Mouse (Mus musculus) liver, embryonic 16.5 days (tissue): ENCODE measurements around the gene Ttc39d. TPM values are rescaled to one million over a fixed set of nuclear protein-coding genes. Genes with fewer than 3 reads are reported as not detected.

Source experiments
- ATAC-seq: fragments of 200-750 bp; cut with Nextera tagmentation; 2 replicates; pipeline ENCODE4 v1.8.0; 2017; ENCODE audit warnings: low read depth, mild to moderate bottlenecking, moderate number of reproducible peaks, moderate library complexity
- H3K27ac ChIP-seq: fragments of 300-500 bp; sonication (generic); 2 replicates; pipeline ENCODE4 v1.5.1; 2014; ENCODE audit warnings: mild to moderate bottlenecking, low read length
- H3K27me3 ChIP-seq: fragments of 300-500 bp; sonication (generic); 2 replicates; pipeline ENCODE4 v1.6.1; 2014; ENCODE audit warnings: low read depth, low read length, mixed read lengths; ENCODE audit not compliant: control insufficient read depth, insufficient read depth
- H3K36me3 ChIP-seq: fragments of 300-500 bp; sonication (generic); 2 replicates; pipeline ENCODE4 v1.6.1; 2014; ENCODE audit warnings: mild to moderate bottlenecking; ENCODE audit not compliant: control insufficient read depth, insufficient read depth
- H3K4me1 ChIP-seq: fragments of 300-500 bp; sonication (generic); 2 replicates; pipeline ENCODE4 v1.6.1; 2014; ENCODE audit warnings: low read depth, low read length, mixed read lengths; ENCODE audit not compliant: control insufficient read depth
- H3K4me2 ChIP-seq: fragments of 300-500 bp; sonication (generic); 2 replicates; pipeline ENCODE4 v1.6.1; 2014; ENCODE audit warnings: low read depth, low read length, mixed read lengths
- H3K4me3 ChIP-seq: fragments of 300-500 bp; sonication (generic); 2 replicates; pipeline ENCODE4 v1.5.1; 2014; ENCODE audit warnings: low read depth, mild to moderate bottlenecking, low read length
- H3K9ac ChIP-seq: fragments of 300-500 bp; sonication (generic); 2 replicates; pipeline ENCODE4 v1.6.1; 2014; ENCODE audit warnings: low read depth, low read length
- H3K9me3 ChIP-seq: fragments of 300-500 bp; sonication (generic); replicated peaks from 2 replicates; pipeline ENCODE4 v1.6.1; 2016; ENCODE audit warnings: low read length; ENCODE audit not compliant: control insufficient read depth
- WGBS: fragments of 180-500 bp; shearing (Covaris S2); extraction: QIAGEN DNeasy Blood & Tissue Kit; methylation state at CpG from one replicate; pipeline ENCODE4 v1.1.7; 2014; ENCODE audit not compliant: insufficient replicate concordance; 5-methylcytosine and 5-hydroxymethylcytosine counted together
- polyA plus RNA-seq: library from polyadenylated mRNA; unstranded; fragments of >200 nt; fragmentation: Nextera tagmentation; extraction: Ambion mirVana; gene quantifications from 2 replicates; pipeline ENCODE4 v1.2.1, GENCODE M21; 2015

Ttc39d gene
- polyA plus RNA-seq: not detected in 2 replicates

- H3K4me2 ChIP-seq: peak within 1 kb of the TSS; percentile 93
- H3K36me3 ChIP-seq: peaks cover 26% of the 10 kb centered on the region
- WGBS: under 1% methylated on average over 87 of the region's 95 CpGs
- H3K9me3 ChIP-seq: no peaks in the 10 kb centered on the region
- peak within 1 kb of the TSS; percentile 91 for H3K4me3 ChIP-seq
- ATAC-seq: peak; percentile 91
- H3K27me3 ChIP-seq: no peaks in the 10 kb centered on the region
- H3K27ac ChIP-seq: peak within 1 kb of the TSS; percentile 95
- peak within 1 kb of the TSS; percentile 93 for H3K9ac ChIP-seq
- peaks cover 6% of the 10 kb centered on the region for H3K4me1 ChIP-seq
Observed at GRCm38 (mm10) chr17:80206671-80207581, at the start of gene Ttc39d, which contains the start of gene Srsf7. Gene Ttc39d, plus strand, starts transcription at chr17:80207460. Gene Srsf7, minus strand, starts transcription at chr17:80207307.

GRCm38 (mm10) chr17:80157489-80157888 lies 49.8 kb upstream of the Ttc39d start:
- H3K27ac ChIP-seq: no peak overlapping the region
- H3K27me3 ChIP-seq: no peaks in the 10 kb centered on the region
- H3K36me3 ChIP-seq: no peaks in the 10 kb centered on the region
- no peak for ATAC-seq
- H3K4me1 ChIP-seq: no peaks in the 10 kb centered on the region
- H3K9me3 ChIP-seq: no peaks in the 10 kb centered on the region
- H3K9ac ChIP-seq: no peak overlapping the region
- 50% methylated on average over 6 of the region's 6 CpGs for WGBS
- H3K4me3 ChIP-seq: no peak overlapping the region
- H3K4me2 ChIP-seq: no peak overlapping the region

GRCm38 (mm10) chr17:80160454-80160853 lies 46.8 kb upstream of the Ttc39d start:
- no peaks in the 10 kb centered on the region for H3K9me3 ChIP-seq
- 61% methylated on average over 5 of the region's 5 CpGs for WGBS
- no peak overlapping the region for H3K9ac ChIP-seq
- no peaks in the 10 kb centered on the region for H3K4me1 ChIP-seq
- no peaks in the 10 kb centered on the region for H3K27me3 ChIP-seq
- no peak overlapping the region for H3K4me3 ChIP-seq
- ATAC-seq: peak; percentile 54
- no peaks in the 10 kb centered on the region for H3K36me3 ChIP-seq
- no peak overlapping the region for H3K27ac ChIP-seq
- no peak overlapping the region for H3K4me2 ChIP-seq

GRCm38 (mm10) chr17:80163991-80164390 lies 43.3 kb upstream of the Ttc39d start:
- H3K4me1 ChIP-seq: no peaks in the 10 kb centered on the region
- no peaks in the 10 kb centered on the region for H3K9me3 ChIP-seq
- ATAC-seq: no peak
- no peak overlapping the region for H3K9ac ChIP-seq
- no peaks in the 10 kb centered on the region for H3K27me3 ChIP-seq
- H3K27ac ChIP-seq: no peak overlapping the region
- H3K36me3 ChIP-seq: no peaks in the 10 kb centered on the region
- H3K4me3 ChIP-seq: no peak overlapping the region
- H3K4me2 ChIP-seq: no peak overlapping the region
- 60% methylated on average over 8 of the region's 8 CpGs for whole genome bisulfite sequencing

GRCm38 (mm10) chr17:80165741-80166140 lies 41.5 kb upstream of the Ttc39d start:
- H3K4me3 ChIP-seq: no peak overlapping the region
- H3K9ac ChIP-seq: no peak overlapping the region
- H3K4me2 ChIP-seq: no peak overlapping the region
- WGBS: 39% methylated on average over 6 of the region's 6 CpGs
- H3K27me3 ChIP-seq: no peaks in the 10 kb centered on the region
- no peak overlapping the region for H3K27ac ChIP-seq
- no peak for ATAC-seq
- no peaks in the 10 kb centered on the region for H3K4me1 ChIP-seq
- H3K9me3 ChIP-seq: no peaks in the 10 kb centered on the region
- H3K36me3 ChIP-seq: no peaks in the 10 kb centered on the region

GRCm38 (mm10) chr17:80166346-80166745 lies 40.9 kb upstream of the Ttc39d start:
- no peaks in the 10 kb centered on the region for H3K9me3 ChIP-seq
- ATAC-seq: no peak
- no peaks in the 10 kb centered on the region for H3K4me1 ChIP-seq
- no peak overlapping the region for H3K4me3 ChIP-seq
- no peak overlapping the region for H3K27ac ChIP-seq
- 69% methylated on average over 6 of the region's 6 CpGs for WGBS
- H3K27me3 ChIP-seq: no peaks in the 10 kb centered on the region
- no peaks in the 10 kb centered on the region for H3K36me3 ChIP-seq
- H3K4me2 ChIP-seq: no peak overlapping the region
- H3K9ac ChIP-seq: no peak overlapping the region

GRCm38 (mm10) chr17:80167436-80167835 lies 39.8 kb upstream of the Ttc39d start:
- no peak overlapping the region for H3K4me3 ChIP-seq
- H3K27ac ChIP-seq: no peak overlapping the region
- H3K4me2 ChIP-seq: no peak overlapping the region
- no peaks in the 10 kb centered on the region for H3K36me3 ChIP-seq
- no peak for ATAC-seq
- H3K4me1 ChIP-seq: no peaks in the 10 kb centered on the region
- H3K27me3 ChIP-seq: no peaks in the 10 kb centered on the region
- H3K9ac ChIP-seq: no peak overlapping the region
- 59% methylated on average over 4 of the region's 4 CpGs for WGBS
- no peaks in the 10 kb centered on the region for H3K9me3 ChIP-seq

GRCm38 (mm10) chr17:80167851-80168251 lies 39.4 kb upstream of the Ttc39d start:
- Histone ChIP-seq H3K4me1 (no peaks in the 10 kb centered on the region), H3K36me3 (no peaks in the 10 kb centered on the region), H3K4me3 (no peak overlapping the region), H3K9ac (no peak overlapping the region), H3K27me3 (no peaks in the 10 kb centered on the region), H3K4me2 (no peak overlapping the region), H3K27ac (no peak overlapping the region), H3K9me3 (no peaks in the 10 kb centered on the region)
- WGBS: 34% methylated on average over 7 of the region's 7 CpGs
- ATAC-seq: no peak

GRCm38 (mm10) chr17:80168425-80169182 lies 38.7 kb upstream of the Ttc39d start:
- no peaks in the 10 kb centered on the region for H3K27me3 ChIP-seq
- no peak for ATAC-seq
- no peaks in the 10 kb centered on the region for H3K36me3 ChIP-seq
- no peak overlapping the region for H3K4me2 ChIP-seq
- no peaks in the 10 kb centered on the region for H3K4me1 ChIP-seq
- no peak overlapping the region for H3K9ac ChIP-seq
- H3K4me3 ChIP-seq: no peak overlapping the region
- 39% methylated on average over 16 of the region's 16 CpGs for whole genome bisulfite sequencing
- no peak overlapping the region for H3K27ac ChIP-seq
- no peaks in the 10 kb centered on the region for H3K9me3 ChIP-seq
